Mouse (Mus musculus): Measurements from ENCODE around the gene Speer1.
"Not testable (repeated sequence)": the region's sequence is repeated elsewhere in the genome, so short reads cannot be mapped to it uniquely, and the experiment has no call there.

Speer1 gene

GRCm38 (mm10) chr5:11341216-11341615 is at the start of gene Speer1:
TSS of gene Speer1 (plus strand) at chr5:11341516.
- DNase-seq (ENCODE audit: extremely low read depth, low read depth, low spot score) = not testable (repeated sequence)
